Mouse (Mus musculus) 416B (cell line): ENCODE results near the gene Cyld.

Experiments
- DNase-seq: peaks from one replicate; pipeline ENCODE4 v3.0.0; 2011; ENCODE audit warnings: low read depth

The Cyld gene

GRCm38 (mm10) chr8:88793324-88793722 lies 96.5 kb downstream of the Cyld start:
- DNase-seq = no peak

DNA sequence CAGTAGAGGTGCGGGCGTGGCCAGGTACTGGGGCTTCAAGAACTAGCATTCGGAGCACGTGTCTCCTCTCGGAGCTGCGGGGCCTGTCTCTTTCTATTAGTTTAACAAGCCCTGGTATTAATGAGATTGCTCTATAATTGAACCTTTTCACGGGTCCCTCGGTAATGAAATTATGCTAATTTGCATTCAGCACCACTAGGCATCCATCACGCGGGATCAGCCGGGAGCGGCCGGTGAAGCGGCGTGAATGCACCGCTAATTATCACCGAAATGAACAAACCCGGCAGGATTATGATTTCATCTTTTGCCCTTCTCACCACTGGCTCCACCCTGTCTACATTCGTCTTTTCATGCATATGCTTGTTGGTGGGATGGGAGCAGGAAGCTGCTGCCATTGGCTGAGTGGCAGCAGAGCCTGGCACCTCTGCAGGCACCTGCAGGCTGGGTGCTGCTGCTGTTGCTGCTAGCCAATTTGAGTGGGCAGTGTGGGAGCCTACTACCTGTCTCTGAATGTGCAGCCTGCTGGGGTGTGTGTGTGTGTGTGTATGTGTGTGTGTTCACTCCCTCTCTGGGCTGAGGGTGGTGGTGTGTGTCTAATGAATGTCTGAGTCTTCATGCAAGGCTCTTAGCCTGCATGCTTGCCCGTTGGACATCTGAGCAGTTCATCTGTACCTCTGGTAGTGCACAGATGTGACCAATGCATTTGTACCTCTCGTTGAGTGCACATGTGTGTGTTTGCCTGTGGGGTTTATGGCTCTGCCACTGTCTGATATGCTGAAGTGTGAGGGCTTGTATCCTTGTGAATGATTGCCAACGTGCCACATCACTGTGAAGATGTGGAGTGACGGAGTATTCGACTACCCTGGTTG lies 97.2 kb downstream of the Cyld start:
- no peak for DNase-seq

DNA sequence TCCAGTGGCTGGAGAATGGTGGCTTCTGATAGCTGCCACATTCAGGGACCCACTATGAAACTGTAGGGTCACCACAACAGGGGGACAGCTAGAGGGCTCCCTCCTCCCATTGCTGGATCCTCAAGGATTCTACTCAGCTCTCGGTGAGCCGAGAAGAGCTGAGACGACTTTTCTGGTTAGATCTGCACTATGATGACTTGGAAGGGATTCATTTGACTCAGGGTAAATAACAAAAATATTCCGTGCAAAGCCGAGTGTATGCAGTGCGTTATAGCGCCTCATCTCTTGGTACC lies 97.7 kb downstream of the Cyld start:
- DNase-seq = no peak

DNA sequence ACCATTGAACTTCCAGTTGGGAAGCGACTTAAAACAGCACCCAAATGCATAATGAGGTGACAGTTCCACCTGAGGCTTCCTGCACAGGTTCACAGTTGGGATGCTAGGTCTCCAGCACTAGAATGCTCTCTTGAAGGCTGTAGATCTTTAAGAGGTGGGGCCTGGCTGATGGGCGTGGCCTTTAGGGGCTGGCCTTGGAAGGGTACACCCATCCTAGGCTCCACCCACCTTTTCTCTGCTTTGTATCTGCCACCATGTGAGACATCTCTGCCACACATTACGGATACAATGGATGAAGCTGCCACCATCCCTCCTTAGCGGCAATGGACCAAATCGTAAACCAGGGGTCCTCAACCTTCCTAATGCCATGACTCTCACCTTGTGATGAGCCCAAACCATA lies 99.1 kb downstream of the Cyld start:
- DNase-seq = no peak

DNA sequence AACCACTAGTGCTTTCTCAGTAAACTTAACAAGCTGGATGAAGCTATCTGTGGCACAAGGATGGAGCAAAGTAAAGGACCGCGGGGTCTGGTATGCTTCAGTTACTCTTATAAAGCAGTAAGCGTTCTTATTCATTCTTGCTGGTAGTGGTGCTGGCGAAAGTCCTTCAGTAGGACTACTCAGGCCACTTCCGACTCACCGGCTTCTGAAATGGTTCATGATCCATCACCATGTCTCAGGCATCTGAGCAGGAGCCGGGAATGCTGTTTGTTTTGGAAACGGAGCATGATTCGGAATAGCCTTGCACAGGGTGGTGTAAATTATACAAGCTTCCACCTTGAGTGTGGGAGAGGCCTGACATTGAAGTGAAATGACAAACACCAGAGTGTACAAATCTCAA lies 99.8 kb downstream of the Cyld start:
- DNase-seq = no peak
